Mouse (Mus musculus) central nervous system, embryonic 18 days (tissue): ENCODE measurements around the gene Pik3r2. TPM values are rescaled to one million over a fixed set of nuclear protein-coding genes. Genes with fewer than 3 reads are reported as not detected.

Experiments used
- polyA plus RNA-seq: library from polyadenylated mRNA; depleted of rRNA; stranded (reverse); fragments of >200 nt; gene quantifications from 2 replicates; pipeline ENCODE4 v1.2.3, GENCODE M21; 2012; rRNA removed

Pik3r2 gene
- 138 and 151 TPM in 2 replicates for polyA plus RNA-seq

DNA sequence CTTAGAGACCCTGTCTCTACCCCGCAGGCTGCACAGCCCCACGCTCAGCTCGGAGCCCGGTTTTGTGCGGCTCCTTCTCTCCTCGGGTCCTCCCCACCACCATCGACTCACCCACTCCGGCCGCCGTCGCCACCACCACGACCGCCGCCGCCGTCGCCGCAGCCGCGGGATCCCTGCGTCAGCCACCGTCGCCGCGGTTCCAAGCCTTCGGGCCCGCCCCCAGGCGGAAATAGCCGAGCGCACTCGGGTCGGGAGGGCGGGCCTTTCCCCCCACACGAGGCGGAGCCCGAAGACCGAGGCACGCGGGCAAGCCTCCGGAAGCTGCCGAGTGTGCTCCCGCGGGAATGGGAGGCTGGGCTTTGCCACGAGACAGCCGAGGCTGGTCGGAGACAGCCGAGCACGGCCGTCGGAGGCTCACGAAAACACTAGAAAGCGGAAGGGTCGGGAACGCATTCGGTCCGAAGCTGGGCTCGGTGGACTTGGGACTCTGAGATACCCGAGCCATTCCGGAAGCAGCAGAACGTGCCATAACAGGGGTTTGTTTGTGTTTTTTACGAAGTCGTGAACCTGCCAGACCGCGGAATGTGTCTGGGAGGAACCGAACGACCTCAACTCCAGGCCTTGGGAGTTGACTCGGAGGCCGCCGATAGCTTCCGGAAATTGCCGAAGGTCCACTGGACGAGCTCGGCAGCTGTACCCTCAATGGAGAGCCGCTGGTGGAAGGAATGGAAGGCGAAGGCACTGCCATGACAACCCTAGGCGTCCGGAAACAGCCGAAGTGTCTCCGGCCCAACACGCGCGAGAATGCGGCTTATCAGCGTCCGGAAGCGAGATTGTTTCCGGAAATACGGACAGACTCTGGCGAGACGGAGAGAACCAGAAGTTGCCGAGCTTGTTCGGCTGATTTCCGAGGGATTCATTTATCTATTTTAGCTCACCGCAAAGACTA, at the start of gene Pik3r2:
Pik3r2 (minus strand) TSS at position 218 of the 949 bp plus-strand sequence.

DNA sequence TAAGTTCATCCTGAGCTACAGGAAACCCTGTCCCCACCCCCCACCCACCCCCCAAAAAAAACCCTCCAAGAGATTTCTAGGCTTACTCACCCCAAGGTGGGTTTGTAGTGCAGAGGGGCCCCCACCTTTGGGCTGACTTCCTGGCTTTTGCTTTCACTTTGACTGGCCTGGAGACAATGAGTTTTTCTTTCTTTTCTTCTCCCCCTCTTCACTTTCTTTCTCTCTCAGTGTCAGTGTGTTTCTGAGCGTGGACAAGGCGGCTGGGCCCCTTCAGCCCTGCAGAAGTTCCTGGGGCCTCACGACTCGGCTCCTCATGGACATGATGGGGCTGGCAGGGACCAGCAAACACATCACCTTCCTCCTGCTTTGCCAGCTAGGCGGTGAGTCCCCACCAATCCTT, 31.7 kb upstream of the Pik3r2 start, which contains the start of gene Il12rb1:
Il12rb1 (plus strand) TSS at position 211 of the 400 bp plus-strand sequence.

DNA sequence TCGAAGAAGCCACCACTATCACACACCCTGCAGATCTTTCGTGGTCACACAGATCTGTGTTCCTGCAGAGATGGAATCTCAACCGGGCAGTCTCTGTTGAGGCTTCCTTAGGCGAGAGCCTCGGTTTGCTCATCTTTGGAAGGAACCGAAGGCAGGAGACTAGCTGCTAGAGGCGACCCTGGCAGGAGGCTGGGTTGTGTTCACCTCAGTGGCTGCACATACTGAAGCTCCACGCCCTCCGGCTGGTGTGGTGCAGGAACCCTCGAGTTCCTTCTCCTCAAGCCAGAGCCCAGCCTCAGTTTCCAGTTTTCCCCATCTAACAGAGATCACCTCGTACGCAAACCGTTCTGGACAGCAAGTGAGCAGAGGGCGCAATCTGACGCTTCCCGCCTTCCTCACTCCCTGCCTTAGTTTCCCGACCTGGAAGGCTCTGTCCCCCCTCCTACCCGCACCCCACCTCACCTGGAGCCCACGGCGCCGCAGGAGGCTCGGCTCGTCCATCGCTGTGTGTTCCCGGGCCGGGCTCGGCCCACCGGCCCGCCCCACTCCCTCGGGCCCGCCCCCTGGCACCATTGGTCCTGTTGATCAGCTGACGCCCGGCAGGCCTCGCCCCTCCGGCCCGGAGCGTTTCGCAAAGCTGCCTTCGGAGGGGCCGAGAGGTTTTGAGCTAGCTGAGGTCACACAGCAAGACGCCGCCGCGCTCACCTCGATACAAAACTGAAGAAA, 28.1 kb upstream of the Pik3r2 start, which contains the start of gene Mast3:
Mast3 (minus strand) TSS at position 574 of the 726 bp plus-strand sequence.

DNA sequence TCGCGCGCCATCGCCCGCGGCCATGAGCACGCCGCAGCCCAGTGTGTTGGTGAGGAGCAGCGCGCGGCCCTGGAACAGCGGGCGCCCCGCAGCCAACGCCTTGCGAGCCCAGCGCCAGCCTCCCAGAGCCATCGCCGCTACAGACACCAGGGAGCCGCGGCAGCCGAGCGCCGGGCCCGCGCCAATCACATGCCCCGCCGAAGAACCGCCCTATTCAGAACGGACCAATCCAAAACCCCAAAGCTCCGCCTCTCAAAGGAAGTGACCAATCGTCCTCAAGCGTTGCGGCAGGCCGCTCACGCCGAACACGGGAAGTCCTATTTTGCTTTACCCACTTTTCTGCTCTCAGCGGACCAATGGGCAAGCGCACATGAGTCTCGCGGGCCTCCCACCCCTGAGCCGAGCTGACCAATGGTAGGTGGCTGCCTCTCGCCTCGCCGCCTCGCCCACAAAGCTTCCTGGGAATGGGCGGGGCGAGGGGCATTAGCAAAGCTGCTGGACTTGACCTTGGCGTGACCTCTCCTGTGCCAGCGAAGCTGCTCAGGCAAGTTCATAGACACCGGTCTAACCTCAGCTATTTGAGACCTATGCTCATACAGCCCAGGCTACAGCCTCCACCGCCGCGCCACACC, 15.6 kb downstream of the Pik3r2 start, which contains the start of gene Mpv17l2:
Mpv17l2 (minus strand) TSS at position 172 of the 632 bp plus-strand sequence.

DNA sequence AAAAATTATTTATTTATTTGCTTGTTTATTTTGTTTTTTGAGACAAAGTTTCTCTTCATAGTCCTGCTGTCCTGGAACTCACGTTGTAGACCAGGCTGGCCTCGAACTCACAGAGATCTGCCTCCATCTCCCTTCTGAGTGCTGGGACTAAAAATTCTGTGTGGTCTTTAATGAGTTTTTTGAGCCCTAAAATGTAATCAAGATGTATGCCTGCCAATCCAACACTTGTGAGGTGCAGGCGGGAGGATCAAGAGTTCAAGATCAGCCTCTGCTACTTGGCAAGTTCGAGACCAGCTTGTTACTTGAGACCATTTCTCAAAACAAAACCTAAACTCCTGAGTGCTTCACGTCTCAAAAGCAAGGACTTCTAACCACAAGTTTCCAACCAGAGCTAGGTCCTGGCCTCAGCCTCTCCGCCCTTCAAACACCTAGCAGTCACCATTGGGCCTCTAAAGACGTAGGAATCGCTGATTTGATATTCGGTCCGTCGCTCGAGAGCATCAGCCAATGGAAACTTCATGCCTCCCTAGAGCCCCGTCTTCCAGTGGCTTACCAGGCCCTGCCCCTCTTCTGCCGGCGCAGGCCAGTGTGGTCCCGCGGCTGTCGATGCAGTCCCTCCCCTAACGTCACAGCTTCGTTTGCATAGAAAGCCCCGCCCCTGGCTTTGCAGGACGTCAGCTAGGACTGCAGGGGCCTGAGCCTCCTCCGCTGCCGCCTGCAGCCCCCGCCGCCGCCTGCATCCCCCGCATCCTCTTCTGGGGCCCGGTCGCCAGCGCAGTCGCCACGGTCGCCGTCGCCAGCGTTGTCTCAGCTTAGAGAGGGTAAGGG, 22.3 kb downstream of the Pik3r2 start, which contains the start of gene Rab3a:
Rab3a (plus strand) TSS at position 637 of the 828 bp plus-strand sequence.

DNA sequence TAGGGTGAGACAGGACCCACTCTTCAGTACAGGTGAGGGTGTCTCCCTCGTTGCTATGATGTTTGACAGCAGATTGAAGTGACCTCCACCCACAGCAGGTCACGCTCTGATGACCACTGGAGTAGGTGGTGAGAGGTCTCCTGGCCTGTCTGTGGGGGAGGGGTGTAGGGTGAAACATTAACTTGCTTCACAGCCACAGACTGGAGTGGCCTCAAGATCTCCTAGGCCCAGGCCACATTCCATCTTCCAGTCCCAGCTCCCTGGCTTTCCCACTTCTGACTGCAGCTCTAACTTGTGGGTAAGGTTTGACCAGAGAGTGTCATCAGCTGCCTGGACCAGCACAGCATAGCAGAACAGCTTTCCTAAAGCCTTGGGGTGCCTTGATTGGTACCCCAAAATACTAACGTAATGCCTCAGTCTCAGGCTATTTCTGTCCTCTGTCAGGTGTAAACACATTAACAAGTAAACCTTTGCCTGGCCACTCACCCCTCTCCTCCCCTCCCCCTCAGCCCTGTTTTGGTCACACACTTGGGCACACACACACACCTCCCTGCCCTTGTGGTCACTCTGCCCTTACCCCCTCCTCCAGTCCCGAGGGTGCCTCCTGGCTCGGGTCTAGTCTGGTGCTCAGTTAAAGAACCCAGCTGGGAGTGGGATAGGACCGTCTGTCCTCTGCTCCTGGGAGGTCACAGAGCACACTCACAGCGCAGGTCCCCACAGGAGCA, 52.9 kb downstream of the Pik3r2 start, which contains the start of gene Pde4c:
Pde4c (plus strand) TSS at position 235 of the 725 bp plus-strand sequence.

DNA sequence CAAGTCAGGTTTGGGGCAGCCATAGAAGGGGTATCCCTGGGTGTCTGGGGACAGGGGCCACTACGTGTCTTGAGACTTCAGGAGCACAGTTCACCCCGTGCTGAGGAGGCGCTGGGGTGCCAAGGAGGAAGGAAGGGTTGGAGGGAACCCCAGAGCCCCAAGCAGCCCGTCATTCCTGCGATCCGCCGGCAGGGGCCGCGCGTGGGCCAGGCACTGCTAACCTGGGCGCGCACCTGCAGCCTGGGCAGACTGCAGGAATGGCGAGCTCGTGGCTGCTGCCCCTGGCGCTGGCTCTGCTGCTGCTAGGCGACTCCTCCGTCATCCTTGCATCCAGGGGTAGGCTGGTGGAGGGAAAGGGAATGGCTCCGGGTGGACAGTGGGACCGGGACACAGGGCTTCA, 58.2 kb downstream of the Pik3r2 start, which contains the start of gene Gm3336:
Gm3336 (plus strand) TSS at position 247 of the 400 bp plus-strand sequence.

Other genes with a start within 250 kb of the Pik3r2 start
- 515 and 521 TPM in 2 replicates for gene Fkbp8, start 249.0 kb downstream of the Pik3r2 start, polyA plus RNA-seq
- 36.9 and 38.8 TPM in 2 replicates for gene Kxd1, start 248.8 kb downstream of the Pik3r2 start, polyA plus RNA-seq
- gene Ell, start 237.3 kb downstream of the Pik3r2 start, polyA plus RNA-seq, result 21.8 and 22.9 TPM in 2 replicates
- 198 and 208 TPM in 2 replicates for gene Isyna1, start 182.3 kb downstream of the Pik3r2 start, polyA plus RNA-seq
- 201 and 212 TPM in 2 replicates for gene Ssbp4, start 167.8 kb downstream of the Pik3r2 start, polyA plus RNA-seq
- 0.78 and 0.87 TPM in 2 replicates for gene Lrrc25, start 160.6 kb downstream of the Pik3r2 start, polyA plus RNA-seq
- gene Gdf15, start 144.3 kb downstream of the Pik3r2 start, polyA plus RNA-seq, result 0.16 and 0.32 TPM in 2 replicates
- 45.7 and 46.8 TPM in 2 replicates for gene Pgpep1, start 116.3 kb downstream of the Pik3r2 start, polyA plus RNA-seq
- 153 and 155 TPM in 2 replicates for gene Lsm4, start 103.5 kb downstream of the Pik3r2 start, polyA plus RNA-seq
- gene Jund, start 77.8 kb downstream of the Pik3r2 start, polyA plus RNA-seq, result 201 and 210 TPM in 2 replicates
- gene Iqcn, start 73.3 kb downstream of the Pik3r2 start, polyA plus RNA-seq, result 0.12 and 0.14 TPM in 2 replicates
- not detected in 2 replicates for gene Gm3336, start 58.2 kb downstream of the Pik3r2 start, polyA plus RNA-seq
- gene Pde4c, start 53.0 kb downstream of the Pik3r2 start, polyA plus RNA-seq, result 1.1 and 1.2 TPM in 2 replicates
- 582 and 635 TPM in 2 replicates for gene Rab3a, start 22.0 kb downstream of the Pik3r2 start, polyA plus RNA-seq
- 27.0 and 27.4 TPM in 2 replicates for gene Mpv17l2, start 15.8 kb downstream of the Pik3r2 start, polyA plus RNA-seq
- gene Mast3, start 28.3 kb upstream of the Pik3r2 start, polyA plus RNA-seq, result 44.0 and 53.5 TPM in 2 replicates
- gene Il12rb1, start 31.7 kb upstream of the Pik3r2 start, polyA plus RNA-seq, result 0.06 and 0.09 TPM in 2 replicates
- gene Arrdc2, start 63.0 kb upstream of the Pik3r2 start, polyA plus RNA-seq, result 26.8 and 30.5 TPM in 2 replicates
- 23.8 and 25.4 TPM in 2 replicates for gene Kcnn1, start 86.5 kb upstream of the Pik3r2 start, polyA plus RNA-seq
- 125 and 128 TPM in 2 replicates for gene Ccdc124, start 97.2 kb upstream of the Pik3r2 start, polyA plus RNA-seq
- gene Slc5a5, start 116.0 kb upstream of the Pik3r2 start, polyA plus RNA-seq, result 2.3 and 2.4 TPM in 2 replicates
- 2,864 and 3,038 TPM in 2 replicates for gene Rpl18a, start 120.7 kb upstream of the Pik3r2 start, polyA plus RNA-seq
- gene Map1s, start 129.2 kb upstream of the Pik3r2 start, polyA plus RNA-seq, result 52.1 and 61.4 TPM in 2 replicates